Mouse (Mus musculus) G1E (cell line): ENCODE results near the gene Akap13.

ENCODE experiments used
- CTCF ChIP-seq: IDR thresholded peaks from 2 replicates; pipeline ENCODE4 v1.5.1; 2012; ENCODE audit warnings: low read depth, low read length, inconsistent platforms, mixed read lengths
- POLR2AphosphoS5 ChIP-seq: IDR thresholded peaks from 2 replicates; pipeline ENCODE4 v1.6.1; 2012; ENCODE audit warnings: low read depth, low read length, inconsistent platforms; ENCODE audit not compliant: insufficient replicate concordance

DNA sequence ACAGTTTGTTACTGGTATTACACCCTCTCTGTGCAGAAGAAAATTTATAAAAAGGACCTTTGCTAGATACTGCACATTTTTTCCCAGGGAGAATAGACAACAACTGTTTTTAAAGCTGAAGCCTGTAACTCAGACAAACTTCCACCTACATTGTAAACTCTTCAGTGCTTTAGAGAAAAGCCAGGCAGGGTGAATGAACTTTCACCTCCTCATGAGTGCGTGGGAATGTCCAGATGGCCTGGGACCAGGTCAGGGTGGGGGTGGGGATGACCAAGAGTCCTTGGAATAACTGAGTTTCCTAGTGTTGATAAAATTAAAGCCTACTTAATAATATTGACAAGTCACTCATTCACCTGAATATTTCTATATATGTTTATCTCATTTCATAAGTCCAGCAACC, 213.1 kb downstream of the Akap13 start:
- no peak for TF ChIP-seq CTCF
- no peak for TF ChIP-seq POLR2AphosphoS5
